Mouse (Mus musculus) heart, adult 9 months (tissue): Measurements from ENCODE around the gene Tmc4.

Experiments
- DNase-seq, 2 experiments: peaks; one replicate each; pipeline ENCODE4 v3.0.0; 2022; ENCODE audit warnings: low spot score in 2 of 2

Gene Tmc4

DNA sequence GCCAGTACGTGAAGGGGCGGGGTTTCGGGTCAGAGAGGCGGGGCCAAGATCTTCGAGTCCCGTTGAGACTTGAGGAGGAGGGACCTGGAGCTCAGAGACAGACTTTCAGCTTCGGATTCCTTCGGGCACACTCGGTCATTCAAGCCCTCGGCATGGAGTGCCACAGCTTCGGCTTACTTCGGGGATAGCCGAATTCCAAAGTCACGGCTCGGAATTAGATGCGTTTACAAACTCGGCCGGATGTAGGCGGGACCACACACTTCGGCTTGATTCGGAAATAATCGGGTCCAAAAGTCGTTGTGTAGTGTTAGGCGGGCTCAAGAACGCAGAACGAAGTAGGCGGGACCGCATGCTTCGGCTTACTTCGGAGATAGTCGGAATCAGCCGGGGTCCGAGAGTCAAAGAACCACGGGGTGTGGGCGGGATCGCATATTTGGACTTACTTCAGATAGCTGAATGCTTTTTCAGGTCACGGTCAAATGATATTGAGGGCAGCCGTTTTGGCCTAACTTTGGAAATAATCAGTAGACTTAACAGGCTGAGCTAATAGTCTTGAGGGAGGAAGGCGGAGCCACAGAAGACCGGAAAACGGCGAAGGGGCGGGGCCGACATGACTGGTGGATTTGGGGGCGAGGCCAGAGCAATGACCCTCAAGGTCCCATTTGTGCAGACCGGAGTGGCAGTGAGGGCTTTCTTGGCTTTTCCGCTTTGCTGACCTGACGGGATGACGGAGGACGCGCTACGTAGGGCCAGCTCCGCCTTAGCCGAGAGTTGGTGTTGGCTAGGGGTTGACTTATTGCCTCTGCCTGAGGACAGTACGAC is 15.8 kb upstream of the Tmc4 start, which contains the start of gene Mboat7:
Gene Mboat7 (minus strand): TSS at position 537 of the 822 bp plus-strand sequence.
- DNase-seq = peak; percentile 96 to 98

DNA sequence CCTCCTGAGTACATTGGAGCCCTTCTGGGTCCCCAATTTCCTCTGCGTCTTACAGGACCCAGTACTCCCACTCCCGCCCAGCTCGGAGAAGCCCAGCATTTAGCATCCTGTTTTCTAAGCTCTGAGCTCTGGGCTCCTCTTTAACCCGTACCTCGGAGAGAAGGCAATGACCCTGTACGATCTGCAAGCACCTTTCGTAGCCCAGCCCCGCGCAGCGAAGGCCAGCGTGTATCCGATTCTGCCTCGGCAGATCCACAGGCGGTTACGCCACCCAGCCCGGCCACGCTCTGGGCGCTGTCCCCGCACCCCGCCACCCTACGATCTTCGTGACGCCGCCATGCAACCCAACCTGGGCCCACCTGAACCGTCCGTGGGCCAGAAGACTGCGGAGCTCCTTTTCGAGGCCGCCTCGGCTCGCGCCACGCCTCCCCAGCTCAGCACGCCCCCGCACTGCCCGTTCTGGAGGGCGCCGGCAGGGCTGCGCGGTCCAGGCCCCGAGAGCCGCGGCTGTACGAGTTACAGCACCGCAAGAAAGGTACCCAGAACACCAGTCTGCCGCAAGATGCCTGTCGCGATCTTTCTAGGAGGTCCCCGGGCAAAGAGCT is 15.1 kb upstream of the Tmc4 start, which contains the start of gene Tsen34:
Gene Tsen34 (plus strand): TSS at position 482 of the 605 bp plus-strand sequence.
- no peak for DNase-seq

DNA sequence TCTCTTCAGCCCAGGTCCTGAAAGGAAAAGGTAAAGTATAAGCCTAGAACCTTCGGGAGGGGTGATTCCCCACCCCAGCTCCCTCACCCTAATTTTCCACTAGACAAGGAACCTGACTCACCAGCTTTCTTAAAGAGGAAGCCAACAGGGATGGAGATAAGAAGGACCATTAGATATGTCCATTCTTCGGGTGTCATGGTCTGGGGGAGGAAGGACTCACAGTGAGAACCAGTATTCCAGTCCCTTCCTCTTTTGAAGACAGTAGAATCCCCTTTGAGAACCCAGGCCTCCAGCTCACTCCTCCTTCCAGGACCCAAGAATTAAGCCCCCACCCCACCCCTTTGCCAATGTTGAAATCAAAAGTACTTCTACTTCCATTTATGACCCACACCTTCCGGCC is 14.6 kb upstream of the Tmc4 start:
- no peak for DNase-seq

DNA sequence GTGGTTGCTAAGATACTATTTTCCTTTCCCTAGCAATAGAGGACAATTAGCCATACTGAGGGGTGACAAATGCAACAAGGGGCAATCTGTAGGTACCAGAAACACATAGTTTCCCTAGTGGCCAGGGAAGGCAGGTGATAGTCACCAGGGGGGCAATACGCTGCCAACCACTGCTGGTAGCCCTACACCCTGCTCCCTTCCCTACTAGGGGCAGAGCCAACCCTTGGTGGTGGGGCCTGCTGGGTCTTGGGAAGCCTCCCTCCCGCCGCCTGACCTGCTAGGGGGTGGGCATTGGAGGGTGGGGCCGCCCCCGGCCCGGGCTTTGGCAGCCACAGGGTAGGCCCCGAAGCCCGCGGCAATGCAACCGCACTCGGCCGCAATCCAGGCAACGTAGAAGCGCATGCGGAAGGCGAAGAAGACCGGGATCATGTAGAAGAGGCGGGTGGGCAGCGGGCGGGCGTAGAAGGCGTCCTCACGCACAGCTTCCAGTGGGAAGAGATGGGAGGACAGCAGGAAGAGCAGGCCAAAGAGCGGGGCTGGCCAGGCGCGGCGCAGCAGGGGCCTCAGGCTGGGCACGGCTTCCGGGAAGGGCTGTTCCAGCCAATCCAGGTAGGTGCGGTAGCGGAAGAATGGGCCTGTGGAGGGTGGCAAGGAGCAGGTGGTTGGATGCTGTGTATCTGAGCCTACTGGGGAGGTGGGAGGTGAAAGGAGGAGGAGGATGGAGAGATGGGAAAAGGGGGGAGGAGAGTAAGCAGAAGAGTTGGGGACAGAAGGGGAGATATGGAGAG is 8.2 kb upstream of the Tmc4 start:
- DNase-seq = no peak

DNA sequence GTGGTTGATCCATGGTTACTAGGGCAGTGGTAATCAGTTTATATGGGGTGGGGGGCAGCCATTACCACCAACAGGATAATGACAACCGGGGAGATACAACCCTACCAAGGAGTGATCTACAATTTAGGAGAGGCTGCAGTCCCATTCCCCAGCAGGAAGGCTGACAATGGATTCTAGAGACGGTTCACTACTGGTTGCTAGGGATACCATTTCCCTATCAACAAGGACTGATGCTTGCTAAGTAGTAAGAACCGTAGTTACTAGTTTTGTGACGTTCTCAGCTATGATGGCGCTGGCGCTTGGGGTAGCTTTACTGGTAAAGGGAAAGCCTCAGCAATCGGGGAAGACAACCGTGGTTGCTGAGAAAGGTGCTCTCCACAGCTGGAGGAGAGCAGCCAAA is 7.3 kb upstream of the Tmc4 start:
- DNase-seq = no peak

DNA sequence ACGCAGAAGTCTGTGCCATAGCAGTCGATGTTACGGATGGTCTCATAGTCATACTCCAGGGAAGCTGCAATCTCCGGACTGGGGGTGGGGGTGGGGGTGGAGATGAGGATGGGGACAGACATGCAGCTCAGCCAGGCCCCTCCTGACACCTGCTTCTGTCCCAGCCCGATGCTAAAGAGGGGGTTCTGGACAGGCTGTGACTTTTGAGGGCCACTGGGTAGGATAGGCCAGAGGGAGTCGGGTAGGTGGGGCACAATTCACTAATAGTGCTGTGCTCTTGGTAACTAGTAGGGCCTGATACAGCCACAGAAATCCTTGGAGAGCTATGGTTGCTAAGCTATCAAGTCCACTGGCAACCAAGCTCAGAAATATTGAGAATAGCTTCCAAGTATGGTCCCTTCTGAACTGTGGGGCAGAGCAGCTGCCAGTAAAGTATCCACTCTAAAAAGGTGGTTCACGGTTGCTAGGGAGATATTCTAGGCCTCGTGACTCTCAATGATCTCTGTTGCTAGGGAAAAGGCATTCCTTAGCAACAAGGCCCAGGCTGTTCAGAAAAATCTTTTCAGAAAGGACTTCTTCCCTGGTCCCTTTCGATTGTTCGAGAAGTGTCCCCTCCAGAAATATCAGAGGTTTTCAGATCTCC is 6.7 kb upstream of the Tmc4 start:
- no peak for DNase-seq

DNA sequence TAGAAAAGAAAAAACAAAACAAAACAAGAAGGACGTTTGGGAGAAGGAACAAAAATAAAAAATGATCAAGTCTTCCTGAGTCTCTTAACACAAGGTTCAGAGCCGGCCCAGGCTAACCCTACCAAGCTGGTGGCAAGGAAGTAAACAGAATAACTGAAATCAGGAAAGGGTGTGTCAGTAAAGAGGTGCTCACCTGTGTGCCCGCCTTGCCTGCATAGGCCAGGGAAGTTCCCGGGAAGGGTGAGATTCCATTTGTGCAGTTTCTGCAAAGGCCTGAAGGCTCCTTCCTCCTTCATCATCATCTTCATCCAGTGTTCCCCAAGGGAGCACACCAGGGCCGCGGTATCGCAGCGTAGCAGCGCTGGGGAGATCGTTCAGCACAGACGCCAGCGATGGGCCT is 982 bp downstream of the Tmc4 start:
- no peak for DNase-seq

DNA sequence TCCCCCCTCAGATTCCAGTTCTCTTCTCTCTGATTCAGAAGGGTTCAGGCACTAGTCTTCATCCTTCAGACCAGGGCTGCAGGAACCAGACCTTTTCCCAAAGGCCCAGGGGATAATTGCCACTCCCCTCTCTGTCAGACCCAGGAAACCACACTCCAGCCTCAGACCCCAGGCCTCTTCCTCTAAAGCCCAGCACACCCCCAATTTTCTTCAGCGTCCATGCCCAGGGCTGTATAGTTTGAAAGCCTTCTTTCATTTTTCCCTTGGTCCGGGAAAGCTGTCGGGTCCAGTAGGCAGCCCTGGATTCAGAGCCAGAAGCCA is 2.2 kb downstream of the Tmc4 start:
- DNase-seq = no peak

DNA sequence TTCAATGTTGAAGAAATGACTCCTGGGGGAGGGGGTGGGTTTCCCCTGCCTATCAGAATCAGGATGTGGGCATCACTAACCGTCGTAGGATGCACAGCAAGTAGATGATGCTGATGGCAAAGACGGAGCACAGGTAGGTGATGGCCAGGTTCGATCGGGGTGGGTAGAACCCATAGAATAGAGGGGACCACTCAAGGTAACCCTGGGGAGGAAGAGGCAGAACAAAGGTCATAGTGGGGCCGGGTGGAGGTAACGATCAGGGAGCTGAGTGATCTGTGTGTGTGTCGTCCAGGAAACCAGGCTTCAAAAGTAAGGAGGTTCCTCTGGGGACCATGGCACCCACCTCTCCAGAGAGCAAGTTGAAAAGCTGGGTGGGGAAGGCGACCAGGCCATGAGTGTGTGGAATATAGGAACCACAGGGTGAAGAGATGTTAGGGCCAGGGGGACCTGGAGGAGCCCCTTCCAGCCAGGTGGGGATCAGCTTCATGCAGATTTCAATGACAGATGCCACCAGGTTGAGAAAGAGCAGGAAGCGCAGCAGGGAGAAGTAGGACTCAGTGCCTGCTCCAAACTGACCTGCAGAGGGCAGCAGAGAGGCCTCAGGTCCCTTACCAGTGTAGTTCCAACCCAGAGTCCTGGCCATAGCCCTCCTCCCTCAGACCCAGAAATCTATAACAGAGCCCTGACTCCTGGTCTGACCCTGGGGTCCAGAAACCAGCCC is 2.7 kb downstream of the Tmc4 start:
- DNase-seq = peak; percentile 60 to 70

DNA sequence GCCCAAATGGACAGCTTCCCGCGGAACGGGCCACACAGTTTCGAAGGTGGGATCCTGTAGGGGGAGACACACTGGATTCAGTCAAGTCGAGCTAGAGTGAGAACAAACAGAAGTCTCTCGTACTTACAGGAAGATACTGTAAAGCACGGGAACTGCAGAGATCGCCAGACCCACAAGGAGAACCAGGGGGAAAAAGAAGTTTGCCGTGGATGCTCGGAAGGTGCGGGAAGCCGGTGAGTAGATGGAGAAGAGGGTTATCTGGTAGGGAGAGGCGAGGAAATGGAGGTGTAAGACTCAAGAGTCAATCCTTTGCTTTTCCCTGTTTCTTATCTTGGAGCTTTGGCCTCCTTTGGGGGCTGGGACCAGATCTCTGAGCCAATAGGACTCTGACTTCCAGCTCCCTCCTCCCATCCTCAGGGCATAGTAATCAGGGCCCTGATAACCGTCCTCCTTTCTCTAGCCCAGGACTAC is 10.4 kb downstream of the Tmc4 start:
- no peak for DNase-seq

DNA sequence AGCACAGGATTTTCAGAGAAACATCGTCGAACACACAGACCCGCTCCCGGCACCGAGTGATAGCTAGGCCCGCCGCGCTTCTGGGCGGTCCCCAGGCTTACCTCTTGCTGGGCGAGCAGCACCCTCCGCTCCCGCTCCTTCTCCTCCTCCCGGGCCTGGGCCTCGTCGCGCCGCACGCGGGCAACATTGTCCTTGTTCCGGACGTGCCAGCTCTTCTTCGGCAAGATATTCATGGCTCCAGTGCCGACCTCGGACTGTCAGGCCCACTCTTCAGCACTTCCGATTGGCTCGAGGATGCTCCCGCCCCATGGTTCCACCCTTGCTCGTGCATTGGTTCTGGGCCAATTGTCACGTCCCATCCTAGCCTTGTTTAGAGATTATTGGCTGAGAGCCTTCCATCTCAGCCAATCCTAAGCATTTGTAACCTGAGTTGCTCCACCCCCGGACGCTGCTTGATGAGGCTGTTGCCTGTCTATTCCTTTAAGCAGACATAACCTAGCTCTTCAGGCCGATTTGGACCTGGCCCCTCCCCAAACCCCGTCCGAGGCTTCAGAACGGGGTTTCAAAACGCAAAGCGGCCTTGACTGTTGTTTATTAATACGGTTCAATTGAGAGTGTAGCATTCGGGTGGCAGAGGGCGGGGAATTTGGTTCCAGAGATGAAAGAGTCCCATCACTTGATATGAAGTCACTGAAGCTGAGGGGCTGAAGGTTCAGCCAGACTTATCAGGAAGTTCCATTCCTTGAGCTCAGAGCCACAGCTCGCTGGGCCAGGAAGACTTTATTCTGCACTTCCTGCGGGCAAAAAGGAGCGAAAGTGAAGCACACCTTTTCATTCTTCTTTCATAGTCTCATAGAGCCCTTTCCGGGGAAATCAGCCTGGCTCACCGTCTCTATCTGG is 11.9 kb downstream of the Tmc4 start, which contains the start of gene Leng1:
Gene Leng1 (minus strand): TSS at position 626 of the 900 bp plus-strand sequence.
- DNase-seq = peak; percentile 99

DNA sequence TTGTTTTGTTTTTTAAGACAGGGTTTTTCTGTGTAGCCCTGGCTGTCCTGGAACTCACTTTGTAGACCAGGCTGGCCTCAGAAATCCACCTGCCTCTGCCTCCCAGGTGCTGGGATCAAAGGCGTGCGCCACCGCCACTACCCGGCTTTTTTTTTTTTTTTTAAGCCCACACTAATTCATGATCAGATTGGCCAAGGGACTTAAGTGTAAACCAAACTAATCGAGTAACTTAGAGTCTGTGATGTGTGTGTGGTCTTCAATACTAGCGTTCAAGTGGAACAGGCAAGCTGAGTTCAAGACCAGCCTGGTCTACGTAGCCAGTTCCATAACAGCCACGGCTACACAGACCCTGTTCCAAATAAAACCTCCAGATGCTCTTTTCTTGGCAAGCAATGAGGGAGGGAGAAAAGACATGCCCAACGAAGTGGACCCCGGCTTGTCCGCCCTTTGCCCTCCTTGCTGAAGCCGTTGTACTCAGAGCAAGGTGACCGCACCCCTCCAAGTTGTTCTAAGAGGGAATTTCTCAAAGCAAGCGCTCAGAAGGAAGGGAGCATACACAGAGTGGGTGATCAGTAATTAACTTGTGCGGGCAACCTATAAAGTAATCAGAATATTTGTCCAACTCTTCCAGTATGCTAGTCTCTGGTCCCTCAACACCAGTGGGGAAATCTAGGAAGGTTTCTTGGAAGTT is 12.7 kb downstream of the Tmc4 start:
- peak in 1 of 2 experiments; percentile 30 for DNase-seq

DNA sequence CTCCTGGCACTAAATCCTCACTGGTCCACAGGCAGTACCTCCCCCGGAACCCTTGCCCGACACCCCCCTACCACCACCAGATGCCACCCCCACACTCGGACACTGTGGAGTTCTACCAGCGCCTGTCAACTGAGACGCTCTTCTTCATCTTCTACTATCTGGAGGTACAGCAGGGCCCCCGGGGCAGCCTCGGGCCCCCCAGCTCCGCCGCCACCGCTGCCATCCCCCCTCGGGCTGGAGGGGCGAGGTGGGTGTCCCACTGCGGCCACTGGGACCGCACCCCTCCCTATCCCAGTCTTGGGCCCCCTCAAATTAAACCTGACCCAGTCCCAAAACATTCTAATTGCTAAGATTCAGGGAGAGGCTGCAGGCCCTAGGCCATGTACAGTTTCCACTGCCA is 18.8 kb downstream of the Tmc4 start:
- no peak for DNase-seq

DNA sequence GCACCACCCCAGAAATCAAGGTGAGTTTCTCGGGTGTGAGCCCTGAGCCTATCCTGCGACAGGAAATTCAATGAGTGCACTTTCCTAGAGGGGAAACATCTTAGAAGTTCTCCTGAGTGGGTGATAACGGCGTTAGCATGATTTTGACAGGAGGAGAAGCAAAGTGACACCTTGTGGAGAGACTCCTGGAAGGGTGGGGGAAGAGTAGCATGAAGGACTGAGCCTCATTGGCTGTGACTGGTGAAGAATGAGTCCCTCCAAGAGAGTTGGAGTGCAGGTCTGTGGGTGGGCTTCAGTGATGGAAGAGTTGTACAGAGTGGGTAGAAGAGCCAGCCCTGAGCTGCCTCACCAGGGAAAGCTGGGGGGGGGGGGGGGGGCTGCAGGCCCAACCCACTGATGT is 20.4 kb downstream of the Tmc4 start:
- no peak for DNase-seq

DNA sequence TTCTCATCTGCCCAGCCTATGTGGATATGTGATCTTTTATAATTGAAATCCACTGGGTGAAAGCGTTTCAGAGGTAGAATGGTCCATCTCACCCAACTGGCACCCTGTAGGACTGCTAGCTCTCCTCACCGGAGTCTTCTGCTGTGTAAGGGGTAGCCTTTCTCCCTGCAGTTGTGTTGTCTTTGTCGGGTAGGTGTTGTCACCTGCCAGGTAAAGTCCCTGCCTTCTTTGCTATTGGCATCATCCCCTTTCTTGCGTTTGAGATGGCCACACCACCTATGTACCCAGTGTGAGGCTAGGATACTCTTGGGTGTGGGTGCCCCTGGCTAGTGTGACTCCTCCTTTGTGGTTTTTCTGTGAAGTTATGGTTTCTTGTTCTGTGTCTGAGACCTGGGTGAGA is 30.7 kb downstream of the Tmc4 start:
- DNase-seq = no peak

DNA sequence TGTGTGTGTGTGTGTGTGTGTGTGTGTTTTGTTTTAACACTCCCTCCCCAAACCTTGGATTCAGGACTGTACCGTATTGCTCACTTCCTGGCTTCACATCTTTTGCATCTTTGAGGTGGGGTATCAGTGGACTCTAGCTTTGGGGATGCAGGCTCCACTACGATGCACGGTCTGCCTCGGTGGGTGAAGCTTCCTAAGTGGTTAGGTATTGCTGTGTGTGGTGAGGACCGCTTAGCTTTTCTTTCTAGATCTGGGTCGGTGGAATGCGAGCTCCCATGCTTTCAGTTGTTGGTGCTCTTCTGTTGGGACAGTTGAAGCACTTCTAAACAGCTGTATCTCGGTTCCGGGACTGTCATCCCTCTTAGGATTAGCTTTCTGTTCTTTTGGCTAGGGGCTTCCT is 31.2 kb downstream of the Tmc4 start:
- DNase-seq = no peak

DNA sequence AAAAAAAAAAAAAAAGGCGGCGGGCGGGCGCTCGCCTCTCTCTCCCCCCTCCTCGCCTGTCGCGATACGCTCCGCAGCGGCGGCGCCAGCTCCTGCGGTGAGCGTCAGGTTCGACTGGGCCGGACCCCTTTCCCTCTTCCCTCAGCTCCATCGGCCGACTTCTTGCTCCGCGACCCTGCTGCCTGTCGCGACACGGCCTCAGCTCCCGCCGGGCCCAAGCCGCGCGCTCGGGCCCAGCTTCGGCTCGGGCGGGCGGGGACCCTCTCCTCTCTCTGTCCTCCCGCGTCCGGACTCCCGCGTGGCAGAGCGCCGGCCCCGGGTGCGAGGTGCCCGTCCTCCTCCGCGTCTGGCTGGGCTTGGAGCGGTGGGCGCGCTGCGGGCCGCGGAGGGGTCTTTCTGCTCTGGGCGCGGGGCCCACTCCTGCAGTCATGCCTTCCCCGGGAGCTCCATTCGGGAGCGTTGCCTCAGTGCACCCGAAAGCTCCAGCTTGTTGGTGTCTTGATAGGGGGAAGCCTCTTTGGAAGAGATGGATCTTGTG is 31.8 kb downstream of the Tmc4 start:
- peak in 1 of 2 experiments; percentile 12 for DNase-seq

DNA sequence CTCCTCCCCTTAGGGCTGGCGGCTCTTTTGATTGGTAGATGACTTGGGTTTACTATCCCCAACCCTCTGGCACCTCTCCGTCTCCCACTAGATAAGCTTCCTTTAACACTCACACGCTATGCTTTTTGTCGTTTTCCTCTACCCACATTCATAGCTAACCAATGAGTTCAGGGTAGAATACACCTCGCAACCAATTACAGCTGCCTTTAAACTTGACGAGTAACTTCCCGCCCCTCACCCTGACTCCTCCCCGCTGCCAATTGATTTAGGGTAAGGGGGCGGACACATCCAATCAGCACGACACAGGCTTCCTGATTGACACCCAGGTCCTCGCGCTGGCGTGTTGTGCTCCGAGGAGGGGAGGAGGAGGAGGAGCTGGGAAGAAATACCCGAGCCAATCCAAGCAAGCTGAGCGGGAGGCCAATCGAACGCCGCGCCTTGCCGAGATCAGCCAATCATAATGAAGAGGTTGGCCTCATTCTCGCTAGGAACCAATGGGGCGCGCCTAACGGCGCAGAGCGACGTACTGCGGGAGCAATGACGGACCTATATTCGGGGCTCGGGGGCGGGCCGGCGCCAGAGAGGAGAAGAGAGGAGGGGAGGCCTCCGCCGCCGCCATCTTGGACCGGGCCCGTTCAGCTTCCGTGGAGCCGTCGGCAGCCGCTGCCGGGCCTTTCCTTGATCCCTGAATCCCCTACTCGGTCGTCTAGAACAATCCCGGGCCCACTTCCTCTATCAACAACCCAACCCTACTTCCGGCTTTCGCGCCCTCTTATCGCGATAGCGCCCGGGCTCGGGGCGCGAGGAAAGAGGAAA is 32.5 kb downstream of the Tmc4 start, which contains the start of gene Cnot3:
Gene Cnot3 (plus strand): TSS at position 597 of the 816 bp plus-strand sequence.
- DNase-seq = peak; percentile 100
